In genomic region chr9:48775561-48775960, GRCm38 (mm10) we compare ENCODE assay signal across 21 mouse cellular contexts.
DNase-seq lines count a peak whose midpoint lies in the region; ATAC-seq and TF ChIP-seq lines count a peak whose summit lies in the region.
"Had no signal": no experiment of that assay in that cellular context is flagged by ENCODE, and none has a peak within 500 bp of the region (broad histone marks: within the 10 kb centered on the region; RNA-seq: fewer than 3 reads in every experiment).

No protein-coding gene starts in this region.

- H3K27me3 ChIP-seq in midbrain, embryonic 13.5 days = no peaks in the 10 kb centered on the region
- H3K27me3 ChIP-seq: CH12.LX; embryonic facial prominence, embryonic 15.5 days; hindbrain, embryonic 15.5 days; intestine, embryonic 15.5 days; midbrain, embryonic 12.5 days; neural tube, embryonic 12.5 days had no signal

- no peak for TF ChIP-seq CTCF in gastrocnemius, adult 2 months (IDR thresholded peaks at IDR 0.05)
- no peak for TF ChIP-seq CTCF in layer of hippocampus, adult 2 months (conservative IDR thresholded peaks at IDR 0.05)

- H3K4me3 ChIP-seq in gastrocnemius, adult 2 months = no peak overlapping the region
- H3K4me3 ChIP-seq in layer of hippocampus, adult 2 months = no peak overlapping the region
- H3K4me3 ChIP-seq in midbrain, embryonic 13.5 days (replicated peaks) = no peak overlapping the region
- H3K4me3 ChIP-seq: embryonic facial prominence, embryonic 15.5 days; hindbrain, embryonic 15.5 days; intestine, embryonic 15.5 days; liver, embryonic 15.5 days; midbrain, embryonic 12.5 days; neural tube, embryonic 12.5 days had no signal

- H3K4me2 ChIP-seq in midbrain, embryonic 13.5 days (replicated peaks) = no peak overlapping the region
- H3K4me2 ChIP-seq: embryonic facial prominence, embryonic 15.5 days; hindbrain, embryonic 15.5 days; intestine, embryonic 15.5 days; liver, embryonic 15.5 days; midbrain, embryonic 12.5 days; neural tube, embryonic 12.5 days had no signal

- H3K9me3 ChIP-seq in midbrain, embryonic 13.5 days = no peaks in the 10 kb centered on the region
- H3K9me3 ChIP-seq: embryonic facial prominence, embryonic 15.5 days; hindbrain, embryonic 15.5 days; intestine, embryonic 15.5 days; liver, embryonic 15.5 days; midbrain, embryonic 12.5 days; neural tube, embryonic 12.5 days had no signal

- intact Hi-C loops in gastrocnemius, adult 2 months (cut with DNase I) = no loop called here

- no peaks in the 10 kb centered on the region for H3K36me3 ChIP-seq in midbrain, embryonic 13.5 days
- H3K36me3 ChIP-seq: embryonic facial prominence, embryonic 15.5 days; hindbrain, embryonic 15.5 days; intestine, embryonic 15.5 days; liver, embryonic 15.5 days; midbrain, embryonic 12.5 days; neural tube, embryonic 12.5 days had no signal

- H3K4me1 ChIP-seq in midbrain, embryonic 13.5 days (replicated peaks) = peaks cover 16% of the 10 kb centered on the region
- H3K4me1 ChIP-seq: embryonic facial prominence, embryonic 15.5 days; intestine, embryonic 15.5 days; liver, embryonic 15.5 days had no signal

- H3K9ac ChIP-seq in midbrain, embryonic 13.5 days (replicated peaks) = no peak overlapping the region
- H3K9ac ChIP-seq: embryonic facial prominence, embryonic 15.5 days; hindbrain, embryonic 15.5 days; intestine, embryonic 15.5 days; liver, embryonic 15.5 days; midbrain, embryonic 12.5 days; neural tube, embryonic 12.5 days had no signal

- peak overlapping the region; percentile 83 for H3K27ac ChIP-seq in gastrocnemius, adult 2 months
- H3K27ac ChIP-seq in layer of hippocampus, adult 2 months = peak overlapping the region; percentile 90
- no peak overlapping the region for H3K27ac ChIP-seq in midbrain, embryonic 13.5 days
- H3K27ac ChIP-seq: embryonic facial prominence, embryonic 15.5 days; hindbrain, embryonic 15.5 days; intestine, embryonic 15.5 days; liver, embryonic 15.5 days; midbrain, embryonic 12.5 days; neural tube, embryonic 12.5 days had no signal

- 72% methylated on average over 2 of the region's 2 CpGs for WGBS in midbrain, embryonic 13.5 days

- peak; percentile 72 for DNase-seq in gastrocnemius, adult 2 months
- no peak for DNase-seq in gastrocnemius, postnatal 4 days (ENCODE audit: low spot score in 2 of 2)
- no peak for DNase-seq in layer of hippocampus, adult 2 months (ENCODE audit: low spot score in 2 of 2)
- no peak for DNase-seq in layer of hippocampus, postnatal 10 days (ENCODE audit: low spot score in 2 of 2)
- DNase-seq in 3T3-L1 (ENCODE audit: low read depth, low spot score) = peak; percentile 24
- DNase-seq in gastrocnemius, postnatal 25 days = peak; percentile 75
- DNase-seq in spleen, adult 12 weeks (ENCODE audit: low spot score) = no peak
- DNase-seq: adrenal gland, postnatal 36 days; cerebellum, adult 11-12 months; cerebellum, postnatal 14 days; heart, postnatal 14 days; spleen, adult 18-20 months; thymus, adult 2 months had no signal

- no peak for ATAC-seq in midbrain, embryonic 13.5 days
- ATAC-seq: intestine, embryonic 15.5 days had no signal

Comparison
In these comparisons a context has a peak if more than half of its experiments do, and no peak if none do; other contexts are left out.
1. DNase-seq: peak in gastrocnemius, adult 2 months (single experiment), 3T3-L1 (single experiment) and gastrocnemius, postnatal 25 days (single experiment); none in gastrocnemius, postnatal 4 days (0 of 2), layer of hippocampus, adult 2 months (0 of 2), layer of hippocampus, postnatal 10 days (0 of 2) and spleen, adult 12 weeks (single experiment).